Mouse (Mus musculus) hindbrain, embryonic 14.5 days (tissue): Measurements from ENCODE around the gene Cbarp. TPM values are rescaled to one million over a fixed set of nuclear protein-coding genes. Genes with fewer than 3 reads are reported as not detected.

Experiments
- ATAC-seq: fragments of 200-750 bp; cut with Nextera tagmentation; 2 replicates; pipeline ENCODE4 v1.8.0; 2017; ENCODE audit warnings: moderate number of reproducible peaks, mild to moderate bottlenecking, moderate TSS enrichment, moderate library complexity; ENCODE audit not compliant: low FRiP score
- DNase-seq: peaks from one replicate; pipeline ENCODE4 v3.0.0-alpha.2; 2015; ENCODE audit warnings: low spot score
- H3K27ac ChIP-seq: fragments of 300-500 bp; sonication (generic); 2 replicates; pipeline ENCODE4 v1.5.1; 2014; ENCODE audit warnings: mild to moderate bottlenecking, moderate library complexity
- H3K27me3 ChIP-seq: fragments of 300-500 bp; sonication (generic); 2 replicates; pipeline ENCODE4 v1.6.1; 2014; ENCODE audit warnings: mild to moderate bottlenecking, low read length, mixed read lengths; ENCODE audit not compliant: control insufficient read depth, insufficient read depth
- H3K36me3 ChIP-seq: fragments of 300-500 bp; sonication (generic); replicated peaks from 2 replicates; pipeline ENCODE4 v1.6.1; 2014; ENCODE audit not compliant: control insufficient read depth, insufficient read depth
- H3K4me1 ChIP-seq: fragments of 300-500 bp; sonication (generic); replicated peaks from 2 replicates; pipeline ENCODE4 v1.6.1; 2014; ENCODE audit warnings: antibody characterized with exemption, low read length, mixed read lengths; ENCODE audit not compliant: control insufficient read depth, insufficient read depth
- H3K4me2 ChIP-seq: fragments of 300-500 bp; sonication (generic); replicated peaks from 2 replicates; pipeline ENCODE4 v1.6.1; 2014; ENCODE audit warnings: mild to moderate bottlenecking, moderate library complexity
- H3K4me3 ChIP-seq: fragments of 300-500 bp; sonication (generic); replicated peaks from 2 replicates; pipeline ENCODE4 v1.5.1; 2014; ENCODE audit warnings: mild to moderate bottlenecking, low read length
- H3K9ac ChIP-seq: fragments of 300-500 bp; sonication (generic); 2 replicates; pipeline ENCODE4 v1.6.1; 2014
- H3K9me3 ChIP-seq: fragments of 300-500 bp; sonication (generic); 2 replicates; pipeline ENCODE4 v1.6.1; 2016; ENCODE audit warnings: low read length; ENCODE audit not compliant: control insufficient read depth
- WGBS: fragments of 180-500 bp; shearing (Covaris S2); extraction: QIAGEN DNeasy Blood & Tissue Kit; methylation state at CpG from one replicate; pipeline ENCODE4 v1.1.7; 2014; 5-methylcytosine and 5-hydroxymethylcytosine counted together
- polyA plus RNA-seq: library from polyadenylated mRNA; unstranded; fragments of >200 nt; fragmentation: Nextera tagmentation; extraction: Ambion mirVana; gene quantifications from 2 replicates; pipeline ENCODE4 v1.2.1, GENCODE M21; 2014

The Cbarp gene
- polyA plus RNA-seq, 1 experiment from 2014 or later = 93.4 TPM

DNA sequence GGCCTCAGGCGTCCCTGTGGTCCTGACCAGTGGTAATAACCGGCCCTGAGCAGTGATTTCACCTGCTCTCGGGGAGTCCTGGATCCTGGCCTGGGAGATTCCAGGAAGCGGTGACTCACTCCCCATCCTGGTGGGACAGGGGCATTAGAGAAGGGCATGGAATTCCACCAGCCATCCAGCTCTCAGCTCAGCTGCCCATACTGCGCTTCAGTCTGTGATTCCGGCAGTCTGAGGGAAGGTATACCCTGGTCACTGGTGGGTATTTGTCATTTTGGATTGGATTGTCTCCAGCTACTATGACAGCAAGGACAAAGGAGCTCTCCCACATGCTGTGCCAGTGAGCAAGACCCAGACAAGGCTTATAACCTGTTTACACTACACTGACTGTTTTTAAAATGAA lies 33.0 kb downstream of the Cbarp start:
- ATAC-seq = no peak
- no peaks in the 10 kb centered on the region for H3K36me3 ChIP-seq
- no peak overlapping the region for H3K4me2 ChIP-seq
- H3K27me3 ChIP-seq = 0 out of 2 replicates have a peak, but pooled peaks cover 5% of the 10 kb centered on the region
- H3K27ac ChIP-seq = no peak overlapping the region
- H3K9me3 ChIP-seq = no peaks in the 10 kb centered on the region
- no peak overlapping the region for H3K4me3 ChIP-seq
- no peak for DNase-seq
- WGBS = 63% methylated on average over 6 of the region's 6 CpGs
- H3K4me1 ChIP-seq = peaks cover 3% of the 10 kb centered on the region; the same call in 1 of the 2 replicates
- no peak overlapping the region for H3K9ac ChIP-seq

DNA sequence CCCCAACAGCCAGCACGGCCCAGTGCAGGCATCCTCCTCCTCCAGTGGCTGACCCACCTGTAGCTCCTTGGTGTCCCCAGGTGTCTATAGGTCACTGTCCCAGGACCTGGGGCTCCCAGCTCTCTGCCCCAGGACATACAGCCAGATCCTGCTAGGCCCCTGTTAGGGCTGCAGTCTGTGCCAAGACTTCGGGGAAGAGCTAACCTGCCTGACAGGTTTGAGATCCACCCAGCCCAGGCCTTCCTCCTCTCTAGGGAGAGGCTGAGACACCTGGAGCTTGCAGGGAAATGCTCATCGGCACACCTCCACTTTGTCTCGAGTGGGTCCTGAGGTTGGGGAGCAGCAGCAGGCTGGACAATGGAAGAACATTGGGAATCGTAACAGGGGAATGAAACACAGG lies 34.7 kb downstream of the Cbarp start:
- ATAC-seq = no peak
- no peak overlapping the region for H3K4me3 ChIP-seq
- WGBS = 79% methylated on average over 5 of the region's 5 CpGs

DNA sequence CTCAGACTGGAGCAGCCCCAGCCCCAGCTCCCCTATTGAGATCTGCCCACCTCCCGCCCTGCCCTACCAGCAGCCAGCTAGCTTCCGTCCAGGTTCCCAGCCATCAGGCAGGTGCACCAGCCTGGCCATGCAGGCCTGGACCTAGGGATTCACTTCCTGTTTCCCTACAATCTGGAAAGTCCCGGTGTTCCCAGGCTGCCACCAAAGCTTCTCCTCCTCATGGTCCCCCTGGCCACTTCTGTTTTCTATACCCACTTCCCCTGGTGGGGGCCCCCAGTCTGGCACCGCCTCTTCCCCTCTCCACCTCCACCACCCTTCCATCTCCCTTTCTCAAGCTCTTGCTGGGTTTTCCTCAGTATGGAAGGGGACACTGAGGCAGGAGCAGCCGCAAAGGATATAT lies 35.2 kb downstream of the Cbarp start, which contains the start of gene Sbno2:
Gene Sbno2 (minus strand): TSS at position 112 of the 400 bp plus-strand sequence.
- Histone ChIP-seq H3K4me3 (no peak within 1 kb of the TSS), H3K27me3 (0 out of 2 replicates have a peak, but pooled peaks cover 3% of the 10 kb centered on the region), H3K27ac (no peak within 1 kb of the TSS), H3K4me2 (no peak within 1 kb of the TSS), H3K9ac (no peak within 1 kb of the TSS), H3K4me1 (peaks cover 13% of the 10 kb centered on the region), H3K36me3 (no peaks in the 10 kb centered on the region), H3K9me3 (no peaks in the 10 kb centered on the region)
- DNase-seq = no peak
- ATAC-seq = no peak
- WGBS = 76% methylated on average over 5 of the region's 5 CpGs

More for the DNA sequence above, 34.7 kb downstream of the Cbarp start:
- Histone ChIP-seq H3K27ac (no peak overlapping the region), H3K9me3 (no peaks in the 10 kb centered on the region), H3K9ac (no peak overlapping the region), H3K27me3 (0 out of 2 replicates have a peak, but pooled peaks cover 5% of the 10 kb centered on the region), H3K4me2 (no peak overlapping the region), H3K4me1 (peaks cover 13% of the 10 kb centered on the region), H3K36me3 (no peaks in the 10 kb centered on the region)
- DNase-seq = no peak

DNA sequence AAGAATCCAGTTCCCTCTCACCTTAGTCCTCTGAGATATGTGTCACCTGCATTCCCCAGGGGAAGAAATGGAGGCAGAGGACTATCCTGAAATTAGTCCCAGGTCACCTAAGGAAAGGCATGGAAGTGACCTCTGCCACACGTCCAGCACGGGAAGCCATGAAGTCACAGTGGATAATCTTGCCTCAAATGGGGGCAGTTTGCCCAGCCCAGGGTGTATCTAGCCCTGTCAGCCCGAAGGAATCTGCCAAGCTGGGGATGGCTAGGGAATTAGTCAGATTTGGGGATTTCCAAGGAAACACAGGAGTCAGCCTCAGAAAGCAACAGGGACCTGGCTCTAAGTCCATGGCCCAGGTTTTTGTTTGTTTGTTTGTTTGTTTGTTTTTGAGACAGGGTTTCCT lies 36.5 kb downstream of the Cbarp start:
- H3K9me3 ChIP-seq = no peaks in the 10 kb centered on the region
- H3K36me3 ChIP-seq = no peaks in the 10 kb centered on the region
- ATAC-seq (no peak), DNase-seq (no peak)
- no peak overlapping the region for H3K9ac ChIP-seq
- H3K27me3 ChIP-seq = no peaks in the 10 kb centered on the region
- H3K4me2 ChIP-seq = no peak overlapping the region
- 81% methylated on average over 3 of the region's 3 CpGs for WGBS
- H3K4me3 ChIP-seq = no peak overlapping the region
- H3K27ac ChIP-seq = no peak overlapping the region
- H3K4me1 ChIP-seq = peaks cover 13% of the 10 kb centered on the region

DNA sequence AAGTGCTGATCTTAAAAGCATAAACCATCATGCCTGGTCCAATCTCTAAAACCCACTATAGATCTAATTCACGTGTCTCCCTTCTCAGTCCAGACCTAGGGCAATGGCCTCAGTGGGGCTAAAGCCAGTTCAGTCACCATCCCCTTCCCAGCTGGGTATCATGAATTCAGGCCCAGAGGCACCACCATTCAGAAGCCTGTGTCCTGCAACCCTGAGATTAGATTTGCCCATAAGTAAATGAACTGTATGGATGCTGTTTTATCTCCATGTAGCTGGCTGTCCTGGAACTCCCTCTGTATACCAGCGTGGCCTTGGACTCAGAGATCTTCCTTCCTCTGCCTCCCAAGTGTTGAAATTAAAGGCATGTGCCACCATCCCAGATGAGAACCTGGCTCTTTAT lies 37.6 kb downstream of the Cbarp start:
- no peak for ATAC-seq
- H3K27ac ChIP-seq = peak overlapping the region; percentile 78

DNA sequence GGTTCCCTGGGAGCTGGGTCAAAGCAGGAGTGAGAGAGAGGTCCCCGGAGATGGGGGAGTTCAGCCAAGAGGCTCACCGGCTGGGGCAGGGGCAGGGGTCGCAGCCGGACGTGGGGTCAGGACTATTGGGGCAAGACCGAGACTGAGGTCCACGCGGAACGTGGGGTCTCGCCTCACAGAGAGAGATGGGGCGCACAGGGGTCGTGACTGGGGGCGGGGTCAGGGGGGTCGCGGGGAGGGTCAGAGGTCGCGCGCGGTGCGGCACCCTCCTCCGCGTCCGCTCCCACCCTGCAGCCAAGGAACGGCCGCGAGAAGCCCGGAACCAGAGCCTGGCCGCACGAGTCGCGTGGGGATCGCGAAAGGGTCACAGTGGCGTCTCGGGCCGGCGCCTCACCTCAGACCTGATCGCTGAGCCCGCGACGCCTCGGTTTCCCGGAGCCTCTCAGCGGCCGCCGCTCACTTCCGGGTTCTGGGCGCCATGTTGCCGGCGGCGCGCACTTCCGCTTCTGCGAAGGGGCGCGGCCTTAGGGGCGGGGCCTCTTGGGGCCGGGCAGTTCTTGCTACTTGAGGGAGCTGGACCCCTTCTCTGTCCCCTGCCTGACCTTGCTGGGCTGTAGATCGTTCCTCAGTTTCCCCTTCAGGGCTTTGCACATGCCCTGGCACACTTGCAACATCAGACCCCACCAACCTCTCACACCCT lies 38.3 kb downstream of the Cbarp start:
- no peaks in the 10 kb centered on the region for H3K9me3 ChIP-seq
- no peaks in the 10 kb centered on the region for H3K36me3 ChIP-seq
- peak; percentile 82 for DNase-seq
- peak overlapping the region; percentile 91 for H3K9ac ChIP-seq
- H3K4me3 ChIP-seq = peak overlapping the region; percentile 90
- H3K27ac ChIP-seq = peak overlapping the region; percentile 78
- no peaks in the 10 kb centered on the region for H3K27me3 ChIP-seq
- H3K4me1 ChIP-seq = peaks cover 13% of the 10 kb centered on the region
- H3K4me2 ChIP-seq = peak overlapping the region; percentile 93
- under 1% methylated on average over 40 of the region's 59 CpGs for WGBS
- peak; percentile 86 for ATAC-seq

More for the DNA sequence above, 37.6 kb downstream of the Cbarp start:
- peak overlapping the region; percentile 91 for H3K9ac ChIP-seq
- H3K36me3 ChIP-seq = no peaks in the 10 kb centered on the region
- no peaks in the 10 kb centered on the region for H3K9me3 ChIP-seq
- peak overlapping the region; percentile 93 for H3K4me2 ChIP-seq
- 87% methylated on average over 2 of the region's 2 CpGs for WGBS
- H3K27me3 ChIP-seq = no peaks in the 10 kb centered on the region
- DNase-seq = no peak
- peaks cover 13% of the 10 kb centered on the region for H3K4me1 ChIP-seq
- peak overlapping the region; percentile 90; the same call in 1 of the 2 replicates for H3K4me3 ChIP-seq

DNA sequence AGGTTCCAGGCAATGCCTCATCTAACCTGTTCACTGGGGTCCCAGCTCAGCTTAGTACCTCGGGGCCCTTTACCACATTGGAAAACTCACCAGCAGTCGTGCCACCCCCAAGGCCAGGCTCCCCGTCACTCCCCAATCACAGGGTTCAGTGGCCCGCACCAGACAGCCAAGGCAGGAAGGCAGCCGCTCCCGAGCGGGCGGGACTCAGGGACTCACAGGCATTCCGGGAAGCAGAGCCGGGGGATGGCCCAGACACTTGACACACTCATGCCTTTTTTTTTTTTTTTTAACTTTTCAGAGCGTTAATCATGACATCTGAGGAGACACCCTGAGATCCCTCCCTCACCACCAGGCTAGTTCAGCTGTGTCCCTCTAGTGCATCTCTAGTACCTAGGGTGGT lies 39.7 kb downstream of the Cbarp start:
- Histone ChIP-seq H3K36me3 (no peaks in the 10 kb centered on the region), H3K27me3 (no peaks in the 10 kb centered on the region), H3K9ac (no peak overlapping the region), H3K9me3 (no peaks in the 10 kb centered on the region), H3K27ac (no peak overlapping the region), H3K4me1 (peaks cover 13% of the 10 kb centered on the region), H3K4me3 (no peak overlapping the region), H3K4me2 (peak overlapping the region; percentile 93)
- DNase-seq (no peak), ATAC-seq (no peak)
- 69% methylated on average over 11 of the region's 11 CpGs for WGBS

DNA sequence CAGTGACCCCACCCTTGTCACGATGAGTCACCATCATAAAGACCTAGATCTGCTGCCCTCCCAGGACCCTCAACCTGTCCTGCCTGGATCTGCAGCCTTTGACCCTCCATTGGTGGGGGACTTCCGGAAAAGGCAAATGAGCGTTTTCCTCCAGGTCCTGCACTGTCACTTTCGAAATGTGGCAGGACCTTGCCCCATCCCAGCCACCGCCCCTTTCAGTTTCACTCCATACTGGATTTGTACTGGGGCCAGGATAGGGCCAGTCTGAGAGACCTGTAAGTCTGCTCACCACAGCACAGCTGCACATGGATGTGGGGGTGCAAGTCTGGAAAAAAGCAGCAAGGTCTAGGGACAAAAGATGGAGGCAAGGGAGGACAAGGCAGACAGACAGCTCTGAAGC lies 42.0 kb downstream of the Cbarp start:
- H3K27me3 ChIP-seq = no peaks in the 10 kb centered on the region
- peaks cover 13% of the 10 kb centered on the region for H3K4me1 ChIP-seq
- DNase-seq = no peak
- H3K27ac ChIP-seq = no peak overlapping the region
- no peak for ATAC-seq
- 87% methylated on average over 5 of the region's 5 CpGs for WGBS
- no peak overlapping the region for H3K9ac ChIP-seq
- H3K4me3 ChIP-seq = no peak overlapping the region
- H3K4me2 ChIP-seq = no peak overlapping the region
- H3K36me3 ChIP-seq = no peaks in the 10 kb centered on the region
- H3K9me3 ChIP-seq = no peaks in the 10 kb centered on the region

DNA sequence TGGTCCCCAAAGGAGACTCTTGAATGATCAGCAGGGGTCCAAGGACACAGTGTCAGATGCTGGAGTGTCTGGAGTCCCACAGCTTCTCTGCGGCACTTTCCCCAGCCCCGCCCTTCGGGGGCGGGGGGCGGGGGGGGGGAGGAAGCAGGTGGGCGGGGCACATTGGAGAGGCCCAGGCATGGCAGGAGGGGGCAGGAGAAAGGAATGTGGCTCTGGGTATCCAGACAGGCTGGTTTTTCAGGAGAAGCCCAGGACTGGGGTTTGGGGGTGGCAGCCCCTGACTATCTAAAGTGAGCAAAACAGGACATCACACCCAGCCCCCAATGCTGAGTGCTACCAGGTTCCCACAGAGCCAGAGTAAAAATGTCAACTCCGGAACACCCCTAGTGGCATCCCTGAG lies 43.4 kb downstream of the Cbarp start:
- ATAC-seq (no peak), DNase-seq (no peak)
- H3K4me2 ChIP-seq = no peak overlapping the region
- H3K9ac ChIP-seq = no peak overlapping the region
- H3K36me3 ChIP-seq = no peaks in the 10 kb centered on the region
- H3K4me1 ChIP-seq = peaks cover 9% of the 10 kb centered on the region
- 35% methylated on average over 3 of the region's 7 CpGs for WGBS
- H3K27ac ChIP-seq = no peak overlapping the region
- no peak overlapping the region for H3K4me3 ChIP-seq
- no peaks in the 10 kb centered on the region for H3K9me3 ChIP-seq
- no peaks in the 10 kb centered on the region for H3K27me3 ChIP-seq
